Comparison of ENCODE assay signal across 20 mouse cellular contexts in the genomic region with DNA sequence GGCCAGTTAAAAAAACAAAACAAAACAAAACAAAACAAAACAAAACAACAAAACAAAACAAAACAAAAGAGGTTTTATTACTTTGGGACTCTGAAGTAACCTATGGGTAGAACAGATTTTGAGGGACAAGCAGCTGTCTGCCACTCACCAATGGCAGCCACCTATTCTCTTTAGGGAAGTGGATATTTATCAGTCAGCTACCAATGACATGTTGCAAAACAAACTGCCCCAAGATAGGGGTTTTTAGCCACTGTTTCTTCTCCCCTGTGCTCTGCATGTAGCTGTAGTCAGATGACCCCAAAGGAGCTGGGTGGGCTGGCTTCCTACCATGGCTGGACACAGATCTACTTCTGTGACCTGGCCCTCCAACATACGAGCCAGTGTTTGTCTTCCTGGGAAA.
DNase-seq lines count a peak whose midpoint lies in the region; ATAC-seq and TF ChIP-seq lines count a peak whose summit lies in the region.
"Had no signal": no experiment of that assay in that cellular context is flagged by ENCODE, and none has a peak within 500 bp of the region (broad histone marks: within the 10 kb centered on the region; RNA-seq: fewer than 3 reads in every experiment).

No protein-coding gene starts in this region.

- TF ChIP-seq CTCF in stomach, postnatal 0 days (IDR thresholded peaks at IDR 0.05; ENCODE audit: low read depth), result no peak
- TF ChIP-seq CTCF in intestine, postnatal 0 days (IDR thresholded peaks at IDR 0.05; ENCODE audit: low read depth), result no peak

- H3K4me2 ChIP-seq in stomach, embryonic 14.5 days (replicated peaks; ENCODE audit: low read depth, low read length), result no peak overlapping the region
- H3K4me2 ChIP-seq in stomach, postnatal 0 days (replicated peaks; ENCODE audit: low read depth), result no peak overlapping the region
- H3K4me2 ChIP-seq in intestine, postnatal 0 days (replicated peaks; ENCODE audit: low read depth), result no peak overlapping the region
- H3K4me2 ChIP-seq: embryonic facial prominence, embryonic 12.5 days; forebrain, embryonic 13.5 days; forebrain, embryonic 15.5 days had no signal

- WGBS in stomach, embryonic 14.5 days, result 60% methylated on average over 1 of the region's 1 CpGs
- WGBS in stomach, postnatal 0 days, result 60% methylated on average over 1 of the region's 1 CpGs
- WGBS in intestine, postnatal 0 days, result 56% methylated on average over 1 of the region's 1 CpGs

- no peak overlapping the region for H3K4me3 ChIP-seq in stomach, embryonic 14.5 days (ENCODE audit: low read depth, low read length)
- H3K4me3 ChIP-seq in stomach, postnatal 0 days (ENCODE audit: low read depth, low read length), result no peak overlapping the region
- no peak overlapping the region for H3K4me3 ChIP-seq in intestine, postnatal 0 days (ENCODE audit: low read depth, low read length)
- H3K4me3 ChIP-seq: embryonic facial prominence, embryonic 10.5 days; embryonic facial prominence, embryonic 12.5 days; forebrain, embryonic 13.5 days; forebrain, embryonic 15.5 days had no signal

- no peaks in the 10 kb centered on the region for H3K9me3 ChIP-seq in stomach, embryonic 14.5 days (ENCODE audit: control insufficient read depth, low read depth, low read length)
- no peaks in the 10 kb centered on the region for H3K9me3 ChIP-seq in stomach, postnatal 0 days (ENCODE audit: control insufficient read depth, low read length)
- no peaks in the 10 kb centered on the region for H3K9me3 ChIP-seq in intestine, postnatal 0 days (ENCODE audit: control insufficient read depth)
- H3K9me3 ChIP-seq: embryonic facial prominence, embryonic 10.5 days; embryonic facial prominence, embryonic 12.5 days; forebrain, embryonic 13.5 days; forebrain, embryonic 15.5 days had no signal

- H3K4me1 ChIP-seq in stomach, embryonic 14.5 days (ENCODE audit: control insufficient read depth, insufficient read depth, low read length), result peaks cover 21% of the 10 kb centered on the region
- peaks cover 5% of the 10 kb centered on the region; the same call in 1 of the 2 replicates for H3K4me1 ChIP-seq in stomach, postnatal 0 days (replicated peaks; ENCODE audit: control insufficient read depth, insufficient read depth)
- peaks cover 3% of the 10 kb centered on the region; the same call in 1 of the 2 replicates for H3K4me1 ChIP-seq in intestine, postnatal 0 days (replicated peaks; ENCODE audit: control insufficient read depth, insufficient read depth, low read length)
- H3K4me1 ChIP-seq: embryonic facial prominence, embryonic 12.5 days; forebrain, embryonic 13.5 days; forebrain, embryonic 15.5 days had no signal

- no peak overlapping the region for H3K9ac ChIP-seq in stomach, embryonic 14.5 days (replicated peaks; ENCODE audit: low read depth, low read length)
- no peak overlapping the region for H3K9ac ChIP-seq in stomach, postnatal 0 days (ENCODE audit: low read length)
- H3K9ac ChIP-seq in intestine, postnatal 0 days (ENCODE audit: low read depth, low read length), result no peak overlapping the region
- H3K9ac ChIP-seq: embryonic facial prominence, embryonic 12.5 days; forebrain, embryonic 13.5 days; forebrain, embryonic 15.5 days had no signal

- TF ChIP-seq EP300 in stomach, postnatal 0 days (optimal IDR thresholded peaks at IDR 0.05), result no peak

- no peaks in the 10 kb centered on the region for H3K27me3 ChIP-seq in stomach, embryonic 14.5 days (ENCODE audit: control insufficient read depth, insufficient read depth, low read length)
- no peaks in the 10 kb centered on the region for H3K27me3 ChIP-seq in stomach, postnatal 0 days (ENCODE audit: control insufficient read depth, insufficient read depth, low read length)
- H3K27me3 ChIP-seq in intestine, postnatal 0 days (replicated peaks; ENCODE audit: control insufficient read depth, insufficient read depth, low read length), result no peaks in the 10 kb centered on the region
- H3K27me3 ChIP-seq: embryonic facial prominence, embryonic 12.5 days; forebrain, embryonic 13.5 days; forebrain, embryonic 15.5 days had no signal

- peak overlapping the region; percentile 46; the same call in 1 of the 2 replicates for H3K27ac ChIP-seq in stomach, embryonic 14.5 days (ENCODE audit: low read length)
- H3K27ac ChIP-seq in stomach, postnatal 0 days (replicated peaks), result no peak overlapping the region
- no peak overlapping the region for H3K27ac ChIP-seq in intestine, postnatal 0 days (ENCODE audit: low read depth, low read length)
- H3K27ac ChIP-seq: embryonic facial prominence, embryonic 10.5 days; embryonic facial prominence, embryonic 12.5 days; forebrain, embryonic 13.5 days; forebrain, embryonic 15.5 days had no signal

- H3K36me3 ChIP-seq in stomach, embryonic 14.5 days (ENCODE audit: control insufficient read depth, insufficient read depth, low read length), result peaks cover 5% of the 10 kb centered on the region; the same call in 1 of the 2 replicates
- H3K36me3 ChIP-seq in stomach, postnatal 0 days (ENCODE audit: control insufficient read depth, insufficient read depth, low read length), result no peaks in the 10 kb centered on the region
- H3K36me3 ChIP-seq in intestine, postnatal 0 days (ENCODE audit: control insufficient read depth, insufficient read depth), result peaks cover 12% of the 10 kb centered on the region

- no peak for ATAC-seq in stomach, embryonic 14.5 days (ENCODE audit: insufficient number of reproducible peaks, insufficient read depth, low FRiP score, low read depth)
- no peak for ATAC-seq in stomach, postnatal 0 days (ENCODE audit: low FRiP score, low TSS enrichment)
- ATAC-seq in granulocyte monocyte progenitor cell, adult 5-6 weeks (replicated peaks; ENCODE audit: poor library complexity, severe bottlenecking), result peak; percentile 88
- ATAC-seq in megakaryocyte, adult 5-6 weeks (ENCODE audit: poor library complexity, severe bottlenecking), result peak; percentile 53
- ATAC-seq in intestine, postnatal 0 days, result no peak
- ATAC-seq: forebrain, embryonic 13.5 days; forebrain, embryonic 15.5 days had no signal

- no peak for DNase-seq in stomach, postnatal 0 days (ENCODE audit: low spot score)
- DNase-seq in gastrocnemius, postnatal 4 days (ENCODE audit: low spot score in 2 of 2), result no peak
- DNase-seq in spleen, postnatal 14 days (ENCODE audit: low spot score in 2 of 2), result no peak
- DNase-seq: adrenal gland, adult 2 months; adrenal gland, postnatal 10 days; adrenal gland, postnatal 25 days; cerebellum, adult 11 months; cerebellum, adult 18-20 months; cerebellum, adult 8-10 months; cerebellum, adult 9-11 months; cerebellum, postnatal 14 days; cerebellum, postnatal 36 days had no signal

Comparison
In these comparisons a context has a peak if more than half of its experiments do, and no peak if none do; other contexts are left out.
1. ATAC-seq: peak in granulocyte monocyte progenitor cell, adult 5-6 weeks (single experiment) and megakaryocyte, adult 5-6 weeks (single experiment); none in stomach, embryonic 14.5 days (single experiment), stomach, postnatal 0 days (single experiment) and intestine, postnatal 0 days (single experiment).